Mouse (Mus musculus) midbrain, embryonic 12.5 days (tissue): ENCODE measurements around the gene Gnai2. TPM values are rescaled to one million over a fixed set of nuclear protein-coding genes. Genes with fewer than 3 reads are reported as not detected.
A peak's percentile ranks its signal among the peaks of the same experiment; 100 is the strongest.
"Not testable (repeated sequence)": the region's sequence is repeated elsewhere in the genome, so short reads cannot be mapped to it uniquely, and the experiment has no call there.

Source experiments
- ATAC-seq: fragments of 200-750 bp; cut with Nextera tagmentation; 2 replicates; pipeline ENCODE4 v1.8.0; 2017; ENCODE audit warnings: low read depth, moderate TSS enrichment, moderate library complexity; ENCODE audit not compliant: low FRiP score
- H3K27ac ChIP-seq: fragments of 300-500 bp; sonication (generic); replicated peaks from 2 replicates; pipeline ENCODE4 v1.5.1; 2016; ENCODE audit warnings: mild to moderate bottlenecking
- H3K27me3 ChIP-seq: fragments of 300-500 bp; sonication (generic); 2 replicates; pipeline ENCODE4 v1.6.1; 2016; ENCODE audit warnings: mild to moderate bottlenecking
- H3K36me3 ChIP-seq: fragments of 300-500 bp; sonication (generic); 2 replicates; pipeline ENCODE4 v1.6.1; 2016
- H3K4me1 ChIP-seq: fragments of 300-500 bp; sonication (generic); 2 replicates; pipeline ENCODE4 v1.6.1; 2016
- H3K4me2 ChIP-seq: fragments of 300-500 bp; sonication (generic); replicated peaks from 2 replicates; pipeline ENCODE4 v1.6.1; 2016; ENCODE audit warnings: mild to moderate bottlenecking, moderate library complexity
- H3K4me3 ChIP-seq: fragments of 300-500 bp; sonication (generic); 2 replicates; pipeline ENCODE4 v1.5.1; 2016; ENCODE audit warnings: mild to moderate bottlenecking
- H3K9ac ChIP-seq: fragments of 300-500 bp; sonication (generic); replicated peaks from 2 replicates; pipeline ENCODE4 v1.6.1; 2016; ENCODE audit warnings: mild to moderate bottlenecking, moderate library complexity
- H3K9me3 ChIP-seq: fragments of 300-500 bp; sonication (generic); 2 replicates; pipeline ENCODE4 v1.6.1; 2016; ENCODE audit warnings: mild to moderate bottlenecking
- WGBS: fragments of 180-500 bp; shearing (Covaris S2); methylation state at CpG from one replicate; pipeline ENCODE4 v1.1.7; 2016; 5-methylcytosine and 5-hydroxymethylcytosine counted together
- polyA plus RNA-seq: library from polyadenylated mRNA; unstranded; fragments of >200 nt; fragmentation: Nextera tagmentation; extraction: Ambion mirVana; gene quantifications from 2 replicates; pipeline ENCODE4 v1.2.1, GENCODE M21; 2016

Gene Gnai2
- 635 and 641 TPM in 2 replicates for polyA plus RNA-seq

DNA sequence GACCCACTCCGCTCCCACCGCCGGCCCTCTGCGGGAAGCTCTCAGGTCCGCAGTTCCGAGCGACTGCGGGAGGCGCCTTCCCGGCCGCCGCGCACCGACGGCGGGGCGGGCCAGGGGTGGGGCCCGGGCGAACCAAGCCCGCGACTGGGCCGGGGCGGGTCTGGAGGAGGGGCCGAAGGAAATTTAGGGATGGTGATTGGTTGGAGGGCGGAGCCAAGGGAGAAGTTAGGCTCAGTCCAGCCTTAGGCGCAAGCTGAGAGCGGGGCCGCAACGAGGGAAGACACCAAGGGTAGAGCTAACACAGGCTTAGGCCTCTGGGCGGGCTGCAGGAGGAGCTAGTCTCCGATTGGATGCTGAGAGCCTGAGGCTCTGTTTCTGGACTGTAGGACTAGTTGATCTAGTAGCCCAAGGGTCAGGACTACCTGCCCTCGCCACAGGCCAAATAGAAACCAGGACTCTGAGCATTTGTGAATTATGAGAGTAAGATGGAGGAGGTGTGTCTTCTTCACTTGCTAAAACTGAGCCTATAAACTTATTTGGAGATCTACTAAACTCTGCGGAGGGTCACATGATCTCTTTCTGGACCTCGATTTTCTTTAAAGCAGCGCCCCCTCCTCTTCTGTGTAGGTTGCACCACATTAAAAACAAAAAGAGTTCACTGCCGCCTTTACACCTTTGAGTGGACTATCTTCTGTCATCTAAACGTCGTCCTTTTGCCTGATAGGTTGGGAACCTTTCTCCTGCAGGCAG, at the start of gene Gnai2:
Gene Gnai2 (minus strand): TSS at position 89 of the 750 bp plus-strand sequence.
- ATAC-seq: peak; percentile 83

DNA sequence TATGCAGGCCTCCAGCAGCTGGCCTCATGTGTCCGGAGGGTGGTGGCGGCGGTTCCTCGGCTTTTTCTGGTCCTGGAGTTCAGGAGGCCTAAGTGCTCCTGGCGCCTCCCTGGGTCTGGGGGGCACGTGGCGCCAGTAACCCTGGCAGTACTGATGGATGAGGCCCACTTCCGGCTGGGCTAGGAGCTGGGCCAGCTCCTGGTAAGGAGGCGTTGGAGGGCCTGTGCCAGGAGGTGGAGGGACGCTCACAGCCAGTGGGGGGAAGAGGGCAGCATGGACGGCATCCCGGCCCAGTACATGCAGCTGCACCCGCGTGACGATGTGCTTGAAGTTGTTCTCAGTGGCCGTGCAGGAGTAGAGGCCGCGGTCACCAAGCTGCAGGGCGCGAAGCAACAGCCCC, 47.2 kb upstream of the Gnai2 start:
- ATAC-seq: no peak
- WGBS: 90% methylated on average over 20 of the region's 20 CpGs
- H3K36me3 ChIP-seq: peaks cover 41% of the 10 kb centered on the region
- H3K4me2 ChIP-seq: no peak overlapping the region
- 0 out of 2 replicates have a peak, but pooled peaks cover 5% of the 10 kb centered on the region for H3K4me1 ChIP-seq
- no peak overlapping the region for H3K27ac ChIP-seq
- peaks cover 6% of the 10 kb centered on the region for H3K27me3 ChIP-seq
- H3K4me3 ChIP-seq: no peak overlapping the region
- no peak overlapping the region for H3K9ac ChIP-seq
- H3K9me3 ChIP-seq: no peaks in the 10 kb centered on the region

More for the DNA sequence above, at the start of gene Gnai2:
- H3K4me1 ChIP-seq: peaks cover 64% of the 10 kb centered on the region
- H3K27ac ChIP-seq: peak within 1 kb of the TSS; percentile 99
- peak within 1 kb of the TSS; percentile 81 for H3K4me3 ChIP-seq
- H3K4me2 ChIP-seq: peak within 1 kb of the TSS; percentile 95
- no peaks in the 10 kb centered on the region for H3K9me3 ChIP-seq
- H3K9ac ChIP-seq: peak within 1 kb of the TSS; percentile 95
- H3K27me3 ChIP-seq: no peaks in the 10 kb centered on the region
- WGBS: 3% methylated on average over 38 of the region's 38 CpGs
- no peaks in the 10 kb centered on the region for H3K36me3 ChIP-seq

DNA sequence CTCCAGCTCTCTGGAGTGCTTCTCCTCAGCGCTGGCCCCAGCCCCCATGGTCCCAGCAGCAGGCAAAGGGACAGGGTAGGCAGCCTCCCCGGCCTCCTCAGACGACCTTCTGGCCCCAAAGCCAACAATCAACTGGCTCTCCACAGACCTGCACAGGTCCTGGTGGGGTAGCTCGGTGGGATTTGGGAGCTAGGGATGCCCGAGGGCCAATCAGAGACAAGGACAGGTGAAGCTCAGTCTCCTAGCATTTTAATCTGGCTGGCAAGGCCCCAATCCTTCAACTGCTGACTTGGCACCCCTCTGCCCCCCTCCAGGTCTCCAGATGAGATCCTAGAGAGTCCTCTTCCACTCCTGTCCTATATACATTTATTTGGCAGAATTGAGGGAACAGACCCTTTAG, 44.3 kb upstream of the Gnai2 start, which contains the start of gene Gnat1:
Gene Gnat1 (minus strand): TSS at position 212 of the 400 bp plus-strand sequence.
- 47% methylated on average over 5 of the region's 5 CpGs for WGBS
- no peak for ATAC-seq

DNA sequence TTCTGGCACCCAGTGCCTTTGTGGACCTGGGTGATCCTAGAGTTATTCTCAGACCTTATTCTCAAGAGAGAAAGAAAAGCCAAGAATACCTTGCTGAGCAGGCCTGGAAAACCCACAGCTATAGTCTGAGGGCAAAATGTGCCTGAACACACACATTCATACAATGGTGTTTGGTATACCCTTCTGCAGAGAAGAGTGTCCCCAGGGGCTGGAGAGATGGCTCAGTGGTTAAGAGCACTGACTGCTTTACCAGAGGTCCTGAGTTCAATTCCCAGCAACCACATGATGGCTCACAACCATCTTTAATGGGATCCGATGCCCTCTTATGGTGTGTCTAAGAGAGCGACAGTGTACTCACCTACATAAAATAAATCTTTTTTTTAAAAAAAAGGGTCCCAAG, 43.7 kb upstream of the Gnai2 start:
- peaks cover 42% of the 10 kb centered on the region for H3K27me3 ChIP-seq
- no peaks in the 10 kb centered on the region for H3K9me3 ChIP-seq
- 96% methylated on average over 2 of the region's 2 CpGs for WGBS

More for the DNA sequence above, 44.3 kb upstream of the Gnai2 start, which contains the start of gene Gnat1:
- Histone ChIP-seq H3K36me3 (peaks cover 21% of the 10 kb centered on the region; the same call in 1 of the 2 replicates), H3K27ac (no peak within 1 kb of the TSS), H3K4me3 (no peak within 1 kb of the TSS), H3K9ac (no peak within 1 kb of the TSS), H3K9me3 (no peaks in the 10 kb centered on the region), H3K4me2 (no peak within 1 kb of the TSS), H3K27me3 (peaks cover 35% of the 10 kb centered on the region), H3K4me1 (peaks cover 17% of the 10 kb centered on the region)

DNA sequence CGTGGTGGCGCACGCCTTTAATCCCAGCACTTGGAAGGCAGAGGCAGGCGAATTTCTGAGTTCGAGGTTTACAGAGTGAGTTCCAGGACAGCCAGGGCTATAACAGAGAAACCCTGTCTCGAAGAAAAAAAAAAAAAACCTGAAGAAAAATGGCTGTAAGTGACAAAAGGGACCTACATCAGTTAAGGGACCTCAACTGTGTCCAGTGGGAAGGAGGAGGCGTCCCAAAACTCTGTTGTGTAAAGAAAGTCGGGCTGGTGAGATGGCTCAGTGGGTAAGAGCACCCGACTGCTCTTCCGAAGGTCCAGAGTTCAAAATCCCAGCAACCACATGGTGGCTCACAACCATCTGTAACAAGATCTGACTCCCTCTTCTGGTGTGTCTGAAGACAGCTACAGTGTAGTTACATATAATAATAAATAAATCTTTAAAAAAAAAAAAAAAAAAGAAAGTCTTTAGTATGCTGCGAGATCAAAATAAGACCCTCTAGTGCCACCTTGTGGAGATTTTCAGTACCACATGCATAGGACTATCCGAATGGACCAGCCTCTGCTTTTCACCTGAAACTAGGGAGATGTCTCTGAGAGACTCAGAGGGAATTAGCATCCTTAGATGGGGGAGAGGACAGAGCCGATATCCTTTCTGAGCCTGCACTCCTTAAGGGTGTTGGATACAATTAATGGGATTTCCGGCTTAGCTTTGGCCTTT, 42.8 kb upstream of the Gnai2 start:
- H3K4me3 ChIP-seq, H3K27ac ChIP-seq, H3K36me3 ChIP-seq, H3K9me3 ChIP-seq, H3K4me2 ChIP-seq, ATAC-seq, H3K9ac ChIP-seq: not testable (repeated sequence)
- peaks cover 44% of the 10 kb centered on the region for H3K27me3 ChIP-seq
- peaks cover 17% of the 10 kb centered on the region for H3K4me1 ChIP-seq
- whole genome bisulfite sequencing: 44% methylated on average over 14 of the region's 14 CpGs

More for the DNA sequence above, 43.7 kb upstream of the Gnai2 start:
- Histone ChIP-seq H3K4me2 (no peak overlapping the region), H3K4me1 (peaks cover 17% of the 10 kb centered on the region), H3K9ac (no peak overlapping the region), H3K36me3 (peaks cover 15% of the 10 kb centered on the region; the same call in 1 of the 2 replicates), H3K27ac (no peak overlapping the region), H3K4me3 (no peak overlapping the region)
- no peak for ATAC-seq

DNA sequence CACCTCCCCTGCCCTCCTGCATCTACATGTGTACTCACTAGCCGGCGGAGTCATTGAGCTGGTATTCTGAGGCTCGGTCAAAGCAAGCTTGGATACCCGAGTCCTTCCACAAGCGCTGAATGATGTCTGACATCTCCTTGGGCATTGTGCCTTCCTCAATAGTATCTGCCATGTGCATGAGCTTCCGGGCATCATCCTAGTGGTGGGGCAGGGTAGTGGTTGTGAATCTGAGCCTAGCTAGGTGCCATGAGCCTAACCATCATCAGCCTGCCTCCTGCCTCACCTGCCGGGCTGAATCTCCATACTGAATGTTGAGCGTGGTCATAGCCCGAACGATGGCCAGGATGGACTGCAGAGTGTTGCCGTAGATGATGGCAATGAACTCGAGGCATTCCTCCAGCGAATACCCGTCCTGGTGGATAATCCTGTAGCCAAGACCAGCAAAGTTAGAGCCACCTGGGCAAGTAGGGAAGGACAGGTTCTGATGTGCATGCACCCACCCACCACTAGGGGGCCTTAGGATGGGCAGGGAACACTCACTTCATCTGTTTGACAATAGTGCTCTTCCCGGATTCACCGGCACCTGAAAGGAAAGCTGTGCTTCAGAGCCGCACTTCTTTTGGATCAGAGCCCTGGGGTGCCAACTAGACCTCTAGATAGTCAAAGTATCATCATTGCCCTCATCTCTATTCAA, 42.1 kb upstream of the Gnai2 start:
- H3K4me3 ChIP-seq: no peak overlapping the region
- 22% methylated on average over 17 of the region's 17 CpGs for WGBS
- H3K9ac ChIP-seq: no peak overlapping the region
- H3K27me3 ChIP-seq: peaks cover 44% of the 10 kb centered on the region
- H3K9me3 ChIP-seq: no peaks in the 10 kb centered on the region
- no peak for ATAC-seq
- no peak overlapping the region; the same call in 1 of the 2 replicates for H3K4me2 ChIP-seq
- peaks cover under 1% of the 10 kb centered on the region; the same call in 1 of the 2 replicates for H3K36me3 ChIP-seq
- peaks cover 17% of the 10 kb centered on the region for H3K4me1 ChIP-seq
- no peak overlapping the region for H3K27ac ChIP-seq

DNA sequence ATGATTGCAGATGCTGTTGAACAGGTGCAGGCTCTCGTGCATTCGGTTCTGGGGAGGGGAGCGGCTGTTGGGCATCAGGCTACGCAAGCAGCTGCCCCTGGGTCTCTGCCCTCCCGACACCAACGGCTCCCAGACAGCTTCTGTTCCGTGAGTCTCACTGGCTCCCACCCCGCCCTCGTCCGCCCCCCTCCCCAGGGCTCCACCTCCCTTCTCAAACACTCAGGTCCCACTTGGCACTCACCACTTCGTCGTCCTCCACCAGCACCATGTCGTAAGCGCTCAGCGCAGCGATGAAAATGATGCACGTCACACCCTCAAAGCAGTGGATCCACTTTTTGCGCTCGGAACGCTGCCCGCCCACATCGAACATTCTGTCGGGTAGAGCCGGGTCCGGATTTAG, 41.1 kb upstream of the Gnai2 start:
- peaks cover 44% of the 10 kb centered on the region for H3K27me3 ChIP-seq
- peak overlapping the region; percentile 36 for H3K4me3 ChIP-seq
- H3K36me3 ChIP-seq: no peaks in the 10 kb centered on the region
- H3K4me2 ChIP-seq: peak overlapping the region; percentile 59
- peak overlapping the region; percentile 25 for H3K9ac ChIP-seq
- no peak overlapping the region for H3K27ac ChIP-seq
- 2% methylated on average over 25 of the region's 25 CpGs for WGBS
- peak; percentile 42 for ATAC-seq
- H3K9me3 ChIP-seq: no peaks in the 10 kb centered on the region
- H3K4me1 ChIP-seq: peaks cover 17% of the 10 kb centered on the region

DNA sequence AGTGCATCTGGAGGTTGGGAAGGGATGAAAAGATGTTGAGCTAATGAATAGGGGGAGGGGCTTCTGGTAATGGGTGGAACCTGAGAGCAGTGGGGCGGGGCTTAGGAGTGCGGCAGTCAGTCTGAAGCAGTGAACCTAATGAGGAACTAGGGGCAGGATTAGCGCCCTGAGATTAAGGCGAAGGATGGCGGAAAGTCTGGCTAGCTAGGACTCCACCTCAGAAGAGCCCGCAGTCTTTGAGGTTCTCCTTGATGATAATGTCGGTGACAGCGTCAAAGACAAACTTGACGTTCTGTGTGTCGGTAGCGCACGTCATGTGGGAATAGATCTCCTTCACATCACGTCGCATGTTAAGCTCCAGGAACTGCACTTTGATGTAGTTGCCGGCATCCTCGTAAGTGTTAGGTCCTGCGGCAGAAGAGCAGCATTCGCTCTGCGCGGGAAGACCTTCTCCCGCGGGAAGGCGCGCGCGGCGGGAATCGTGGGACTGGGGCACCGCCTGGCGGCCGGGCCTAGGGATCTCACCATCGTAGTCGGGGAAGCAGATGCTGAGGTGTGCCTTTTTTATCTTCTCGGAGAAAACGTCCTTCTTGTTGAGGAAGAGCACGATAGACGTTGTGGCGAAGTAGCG, 40.6 kb upstream of the Gnai2 start:
- Histone ChIP-seq H3K36me3 (no peaks in the 10 kb centered on the region), H3K4me3 (peak overlapping the region; percentile 36), H3K27ac (no peak overlapping the region), H3K27me3 (peaks cover 44% of the 10 kb centered on the region), H3K4me2 (peak overlapping the region; percentile 59), H3K9me3 (no peaks in the 10 kb centered on the region), H3K4me1 (peaks cover 17% of the 10 kb centered on the region), H3K9ac (peak overlapping the region; percentile 25; the same call in 1 of the 2 replicates)
- peak; percentile 57 for ATAC-seq
- WGBS: under 1% methylated on average over 39 of the region's 39 CpGs

DNA sequence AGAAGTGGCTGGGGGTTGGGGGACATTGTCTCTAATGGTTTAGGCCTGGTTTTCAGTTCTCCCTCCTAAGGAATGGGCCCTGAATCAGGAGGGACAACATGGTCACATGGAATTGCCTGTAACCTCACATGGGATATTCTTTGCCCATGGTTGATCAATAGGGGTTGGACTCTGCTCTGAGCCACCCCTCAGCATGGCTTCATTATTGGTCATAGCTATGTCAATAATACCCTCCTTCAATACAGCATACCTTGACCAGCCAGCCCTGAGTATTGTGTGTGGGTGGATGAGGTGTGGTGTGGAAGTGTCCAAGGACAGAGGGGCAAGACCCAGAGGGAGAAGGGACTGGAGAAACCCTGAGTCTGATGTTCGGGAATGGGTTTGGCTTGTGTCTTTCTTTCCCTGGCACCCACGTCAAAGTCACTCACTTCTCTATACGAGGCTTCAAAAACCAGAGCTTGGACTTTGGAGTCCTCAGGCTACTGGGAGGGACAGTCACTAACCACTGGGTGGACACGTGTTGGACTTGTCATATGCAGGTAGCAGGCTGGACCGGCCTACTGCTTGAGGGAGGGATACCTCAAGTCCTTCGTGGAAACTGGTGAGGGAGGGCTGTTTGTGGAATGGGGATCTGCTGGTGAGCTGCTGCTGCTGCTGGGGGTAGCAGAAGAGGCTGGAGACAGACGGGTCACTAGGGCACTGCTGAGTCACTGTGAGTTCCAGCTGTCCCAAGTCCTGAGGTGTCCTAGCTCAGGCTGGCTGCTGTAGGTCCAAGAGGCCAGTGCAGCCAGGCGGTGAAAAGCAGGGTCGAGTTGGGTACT, 39.7 kb upstream of the Gnai2 start:
- H3K27me3 ChIP-seq: peaks cover 42% of the 10 kb centered on the region
- no peak overlapping the region for H3K4me3 ChIP-seq
- no peak overlapping the region for H3K27ac ChIP-seq
- no peaks in the 10 kb centered on the region for H3K36me3 ChIP-seq
- ATAC-seq: 0 out of 2 replicates have a peak, but pooled peaks have one; percentile 2
- 52% methylated on average over 9 of the region's 9 CpGs for WGBS
- peaks cover 17% of the 10 kb centered on the region for H3K4me1 ChIP-seq
- no peak overlapping the region for H3K9ac ChIP-seq
- no peaks in the 10 kb centered on the region for H3K9me3 ChIP-seq
- H3K4me2 ChIP-seq: no peak overlapping the region

DNA sequence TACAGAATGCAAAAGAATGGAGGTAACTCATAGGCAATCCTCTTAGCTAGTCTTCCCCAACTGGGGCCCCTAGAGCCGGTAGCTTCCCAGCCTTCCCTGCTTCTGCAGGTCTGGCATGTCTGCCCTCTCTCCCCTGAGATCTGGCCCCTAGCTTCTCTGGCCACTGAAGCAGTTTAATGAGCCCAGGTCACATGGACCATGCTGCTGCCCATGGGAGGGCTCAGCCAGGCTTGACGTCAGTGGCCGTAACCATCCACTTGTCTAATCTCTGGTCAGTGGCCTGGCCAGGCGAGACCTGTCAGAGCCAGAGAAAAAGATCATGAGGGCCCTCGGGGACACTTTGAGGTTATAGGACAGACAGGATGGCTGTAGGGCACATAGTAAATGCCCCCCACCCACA, 35.1 kb upstream of the Gnai2 start:
- Histone ChIP-seq H3K9ac (no peak overlapping the region), H3K4me1 (peaks cover 27% of the 10 kb centered on the region), H3K27ac (no peak overlapping the region), H3K4me2 (no peak overlapping the region), H3K36me3 (no peaks in the 10 kb centered on the region), H3K4me3 (no peak overlapping the region), H3K9me3 (no peaks in the 10 kb centered on the region), H3K27me3 (peaks cover 51% of the 10 kb centered on the region)
- WGBS: 42% methylated on average over 5 of the region's 5 CpGs
- ATAC-seq: no peak
